Mouse (Mus musculus): Measurements from ENCODE around the gene Rundc1.
A peak's percentile ranks its signal among the peaks of the same experiment; 100 is the strongest.
"Not testable (repeated sequence)": the region's sequence is repeated elsewhere in the genome, so short reads cannot be mapped to it uniquely, and the experiment has no call there.

The Rundc1 gene

GRCm38 (mm10) chr11:101466552-101466950 is 41.7 kb downstream of the Rundc1 start:
- DNase-seq (ENCODE audit: low spot score) = not testable (repeated sequence)

DNA sequence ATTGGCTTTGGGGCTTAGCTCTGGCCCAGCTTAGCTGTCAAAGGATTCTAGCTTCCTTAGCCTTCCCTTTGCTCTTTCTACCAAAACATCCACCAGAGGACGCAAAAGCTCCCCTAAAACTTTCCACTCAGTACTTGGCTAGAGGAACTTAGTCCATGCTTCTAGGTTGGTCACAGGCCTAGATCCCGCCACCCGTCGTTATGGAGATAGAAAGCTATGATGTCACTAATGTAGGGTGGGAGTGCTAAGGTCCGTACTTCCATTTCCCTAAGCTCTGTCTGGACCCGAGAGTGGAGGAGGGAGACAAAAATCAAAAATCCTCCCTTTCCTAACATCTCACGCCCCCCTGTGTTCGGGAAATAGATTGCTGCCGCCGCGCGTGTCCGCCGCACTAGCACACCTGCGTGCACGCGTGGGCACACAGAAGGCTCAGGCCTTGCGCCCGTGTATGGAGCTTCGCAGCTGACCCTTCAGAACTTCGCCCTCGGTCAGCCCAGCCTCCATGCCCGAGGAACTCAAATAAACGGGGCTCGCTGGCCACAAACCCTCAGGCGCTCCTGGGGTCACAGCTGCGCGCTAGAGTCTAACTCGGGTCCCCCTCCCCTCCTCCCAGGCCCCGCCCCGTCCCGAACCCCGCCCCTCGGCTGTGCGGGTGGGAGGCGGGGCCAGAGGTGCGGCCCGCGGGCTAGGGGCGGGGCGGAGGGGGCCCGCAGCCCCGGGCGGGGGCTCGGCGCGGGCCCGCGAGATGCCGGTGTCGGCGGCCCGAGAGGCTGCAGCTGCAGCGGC is 42.8 kb downstream of the Rundc1 start:
- DNase-seq (ENCODE audit: low spot score) = peak; percentile 90

DNA sequence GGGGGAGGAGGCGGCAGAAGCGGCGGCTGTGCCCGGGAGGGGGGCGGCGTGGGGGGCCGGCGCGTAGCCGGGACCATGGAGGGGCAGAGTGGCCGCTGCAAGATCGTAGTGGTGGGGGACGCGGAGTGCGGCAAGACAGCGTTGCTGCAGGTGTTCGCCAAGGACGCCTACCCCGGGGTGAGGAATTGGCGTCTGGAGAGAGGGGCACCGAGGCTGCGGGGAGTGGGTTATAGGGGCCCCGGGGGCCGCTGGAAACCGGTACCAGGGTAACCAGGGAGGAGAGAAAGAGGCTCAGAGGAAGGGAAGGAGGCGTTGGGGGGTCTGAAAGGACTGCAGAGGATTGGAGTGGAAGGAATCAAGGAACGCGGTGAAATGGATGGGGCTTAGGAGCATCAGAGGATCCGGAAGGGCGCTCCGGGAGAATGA is 43.4 kb downstream of the Rundc1 start:
- DNase-seq (ENCODE audit: low spot score) = peak; percentile 58

DNA sequence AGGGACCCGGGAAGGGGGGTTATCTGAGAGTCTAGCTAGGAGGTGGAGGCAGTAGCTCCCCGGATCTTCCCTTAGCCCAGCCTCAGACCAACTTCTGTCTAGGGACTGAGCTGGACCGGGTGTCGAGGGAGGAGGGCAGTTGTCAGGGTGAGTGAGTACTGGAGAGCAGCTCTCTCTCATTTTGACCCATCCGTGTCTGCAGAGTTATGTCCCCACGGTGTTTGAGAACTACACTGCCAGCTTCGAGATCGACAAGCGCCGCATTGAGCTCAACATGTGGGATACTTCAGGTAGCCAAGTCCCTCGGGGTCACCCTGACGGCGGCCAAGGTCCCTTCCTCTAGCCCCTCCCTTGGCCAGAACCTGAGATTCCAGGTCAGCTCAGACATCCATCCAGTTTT is 43.8 kb downstream of the Rundc1 start:
- no peak for DNase-seq (ENCODE audit: low spot score)

DNA sequence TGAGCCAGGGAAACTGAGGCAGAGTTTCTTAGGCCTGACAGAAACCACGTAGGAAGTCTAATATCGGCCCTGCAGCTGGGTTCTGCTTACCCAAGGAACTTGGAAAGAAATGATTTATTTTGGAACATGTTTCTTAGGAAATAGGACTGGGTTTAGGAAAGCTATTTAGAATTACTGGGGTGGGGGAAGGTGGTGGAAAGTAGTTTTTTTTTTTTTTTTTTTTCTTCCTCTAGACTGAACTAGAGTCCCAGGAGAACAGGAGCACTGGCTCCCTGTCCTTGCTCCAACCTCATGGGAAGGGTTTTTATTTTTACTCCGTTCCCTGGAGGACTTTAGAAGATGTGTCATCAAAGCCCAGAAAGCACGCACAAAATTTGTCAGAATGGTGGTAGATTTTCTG is 44.3 kb downstream of the Rundc1 start:
- no peak for DNase-seq (ENCODE audit: low spot score)

GRCm38 (mm10) chr11:101470206-101470605 is 45.3 kb downstream of the Rundc1 start:
- no peak for DNase-seq (ENCODE audit: low spot score)

DNA sequence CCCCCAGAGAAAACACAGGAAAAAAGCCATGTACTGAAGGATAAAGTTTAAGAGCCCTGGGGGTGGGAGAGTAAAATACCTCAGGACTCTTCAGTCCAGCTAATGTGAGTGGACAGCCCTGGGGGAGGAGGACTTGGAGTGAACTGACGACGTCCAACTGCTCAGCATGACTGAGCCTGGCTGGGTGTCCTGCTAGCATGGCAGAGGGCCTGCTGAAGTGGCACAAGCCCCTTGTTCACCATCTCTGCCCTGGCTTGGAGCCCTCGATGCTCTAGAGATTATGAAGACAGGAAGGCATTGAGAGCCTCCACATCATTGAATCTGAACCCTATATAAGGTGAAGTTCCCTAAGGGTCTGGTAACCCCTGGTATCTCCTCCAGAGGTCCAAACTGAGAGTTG is 47.0 kb downstream of the Rundc1 start:
- no peak for DNase-seq (ENCODE audit: low spot score)

DNA sequence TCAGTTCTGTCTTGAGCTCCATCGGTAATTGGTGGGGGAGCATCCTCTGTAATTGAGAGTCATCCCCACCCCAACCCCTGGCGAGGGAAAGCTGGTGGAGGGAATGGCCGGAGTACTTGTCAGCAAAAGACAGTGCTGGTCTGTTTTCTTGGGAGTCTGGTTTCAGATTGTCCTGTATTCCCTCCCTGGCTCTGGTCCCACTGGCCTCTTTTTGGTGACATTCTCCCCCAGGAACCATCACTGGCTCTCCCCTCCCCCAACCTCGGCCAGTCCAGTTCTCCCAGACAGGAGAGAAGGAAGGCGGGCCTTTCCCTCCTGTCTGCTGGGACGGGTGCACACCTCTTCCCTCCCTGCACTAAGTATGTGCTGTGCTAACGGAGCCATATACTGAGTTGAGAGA is 47.5 kb downstream of the Rundc1 start:
- DNase-seq (ENCODE audit: low spot score) = no peak

GRCm38 (mm10) chr11:101473686-101474085 is 48.8 kb downstream of the Rundc1 start:
- not testable (repeated sequence) for DNase-seq (ENCODE audit: low spot score)

DNA sequence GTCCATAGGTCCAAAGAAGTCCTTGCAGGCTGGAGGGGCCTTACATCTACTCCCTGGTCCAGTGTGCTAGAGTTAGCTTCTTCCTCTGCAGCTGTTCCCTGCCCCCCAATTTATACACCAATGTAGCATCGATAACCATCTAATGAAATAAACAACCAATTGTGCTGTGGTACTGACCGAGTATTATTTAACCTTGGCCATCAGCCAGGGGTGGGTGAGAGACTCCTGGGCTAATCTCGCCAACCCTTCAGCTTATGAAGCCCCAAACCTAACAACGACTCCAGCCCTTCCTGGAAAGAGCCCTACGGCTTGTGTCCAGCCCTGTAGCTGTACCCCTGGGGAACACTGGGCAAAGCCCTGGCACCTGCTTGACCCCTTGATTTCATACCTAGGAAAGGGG is 49.4 kb downstream of the Rundc1 start:
- no peak for DNase-seq (ENCODE audit: low spot score)

GRCm38 (mm10) chr11:101476361-101476760 is 51.5 kb downstream of the Rundc1 start:
- DNase-seq (ENCODE audit: low spot score) = not testable (repeated sequence)

DNA sequence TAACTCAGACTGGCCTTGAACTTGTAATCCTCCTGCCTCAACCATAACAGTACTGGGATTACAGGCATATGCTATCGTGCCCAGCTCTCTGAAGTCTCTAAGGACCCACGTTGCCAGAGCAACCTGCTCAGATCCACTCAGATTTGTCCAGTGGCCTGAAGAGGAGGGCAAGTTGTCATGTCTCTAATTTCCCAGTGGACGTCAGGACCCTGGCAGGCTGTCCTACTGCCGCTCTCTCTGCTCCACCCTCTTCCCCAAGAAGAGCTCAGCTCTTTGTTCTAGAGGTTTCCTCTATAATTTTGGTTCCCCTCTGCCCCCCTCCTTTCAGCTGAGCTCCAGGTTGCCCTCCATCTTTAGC is 52.3 kb downstream of the Rundc1 start:
- DNase-seq (ENCODE audit: low spot score) = peak; percentile 75

DNA sequence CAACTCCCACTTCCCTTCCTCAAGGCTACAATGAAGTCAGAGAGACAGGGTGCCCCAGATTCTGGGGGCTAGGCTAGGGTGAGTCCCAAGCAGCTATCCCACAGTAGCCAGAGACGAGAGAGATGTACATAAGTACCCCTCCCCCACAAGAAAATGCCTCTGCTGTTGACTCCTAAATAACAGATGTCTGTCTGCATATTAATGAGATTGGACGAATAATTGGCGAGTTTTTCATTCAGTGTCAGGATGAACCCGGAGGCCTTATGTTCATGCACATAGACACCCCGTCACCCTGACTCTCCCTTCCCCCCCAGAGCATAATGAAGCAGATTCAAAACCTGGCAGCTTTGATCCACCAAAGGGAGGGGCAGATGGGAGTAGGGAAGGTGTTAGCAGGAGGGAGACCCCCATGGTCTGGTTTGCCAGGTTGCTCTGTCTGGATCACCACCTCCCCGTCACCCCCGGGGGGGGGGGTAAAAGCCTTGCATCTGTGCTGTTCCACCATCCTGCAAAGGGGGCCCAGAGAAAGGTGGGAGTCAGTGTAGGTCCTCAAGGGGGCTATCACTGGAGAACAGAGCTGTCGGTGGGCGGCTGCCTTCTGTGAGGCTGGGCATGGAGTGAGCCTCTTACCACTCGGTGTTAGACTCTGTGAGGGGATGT is 52.8 kb downstream of the Rundc1 start:
- DNase-seq (ENCODE audit: low spot score) = peak; percentile 75

DNA sequence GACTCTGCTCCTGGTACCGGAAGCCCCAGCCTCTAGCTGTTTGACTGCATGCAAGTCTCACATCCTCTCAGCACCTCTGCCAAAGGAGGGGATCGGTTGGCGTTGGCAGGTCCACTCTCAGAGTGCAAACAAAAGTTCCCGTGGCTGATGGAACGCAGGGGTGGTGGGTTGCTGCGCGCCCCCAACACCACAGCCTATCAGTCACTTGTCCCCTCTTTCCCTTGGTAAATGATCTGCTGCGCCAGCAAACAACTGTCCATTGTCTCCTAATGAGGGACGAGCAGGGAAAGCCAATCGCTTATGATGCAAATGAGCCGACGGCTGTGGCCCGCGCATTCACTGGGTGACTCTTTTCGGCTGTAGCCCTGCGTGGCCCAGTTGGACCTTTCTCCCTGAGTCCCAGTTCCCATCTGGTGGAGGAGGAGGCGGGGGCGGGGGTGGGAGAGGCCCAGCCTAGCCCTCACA is 54.3 kb downstream of the Rundc1 start:
- peak; percentile 90 for DNase-seq (ENCODE audit: low spot score)

DNA sequence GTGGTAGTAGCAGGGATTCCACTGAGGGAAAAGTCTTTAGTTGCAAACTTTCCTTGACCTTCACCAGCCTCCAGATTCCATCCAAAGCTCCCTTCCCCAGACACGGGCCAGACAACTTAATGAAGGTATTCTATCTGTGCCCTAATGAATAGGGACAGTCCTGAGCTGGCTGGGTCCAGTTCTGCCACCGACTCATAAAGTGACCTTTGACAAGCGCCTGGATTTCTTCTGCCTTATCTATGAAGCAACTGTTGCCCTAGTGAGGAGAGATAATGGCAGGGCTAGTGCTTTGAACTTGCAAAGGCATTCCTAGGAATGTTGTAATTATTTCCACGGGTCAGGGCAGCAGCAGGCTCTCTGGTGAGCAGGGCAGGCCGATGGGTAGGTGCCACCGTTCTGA is 56.0 kb downstream of the Rundc1 start:
- DNase-seq (ENCODE audit: low spot score) = no peak

- DNase-seq (ENCODE audit: low spot score) = no peak
Observed at GRCm38 (mm10) chr11:101483804-101484203, 58.9 kb downstream of the Rundc1 start.

DNA sequence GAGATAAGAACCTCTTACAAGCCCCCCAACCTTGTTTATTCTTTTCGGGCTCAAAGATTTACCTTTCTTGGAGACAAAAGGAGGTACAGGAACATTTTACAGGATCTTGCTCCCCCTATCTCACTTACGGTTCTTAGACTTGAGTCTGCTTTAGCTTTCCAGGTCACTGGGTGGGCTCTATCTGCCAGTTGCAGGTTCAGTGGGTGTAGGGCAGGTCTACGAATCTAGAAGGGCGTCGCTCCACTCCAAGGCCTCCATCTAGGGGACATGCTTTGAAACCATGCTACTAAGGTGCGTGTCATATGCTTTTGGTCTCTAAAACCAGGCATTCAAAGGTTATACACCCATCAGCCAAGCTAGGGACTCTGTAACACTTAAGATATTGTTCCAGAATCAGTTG is 59.4 kb downstream of the Rundc1 start:
- DNase-seq (ENCODE audit: low spot score) = no peak

- DNase-seq (ENCODE audit: low spot score) = no peak
Observed at GRCm38 (mm10) chr11:101484814-101485213, 59.9 kb downstream of the Rundc1 start.

Data from retina, embryonic 14.5 days (tissue).